Mouse (Mus musculus) MEL (cell line): ENCODE measurements around the gene Naa15. TPM values are rescaled to one million over a fixed set of nuclear protein-coding genes. Genes with fewer than 3 reads are reported as not detected.

Experiments used
- DNase-seq: peaks from one replicate; pipeline ENCODE4 v3.0.0; 2011; ENCODE audit warnings: low read depth, low spot score
- H3K27ac ChIP-seq: 2 replicates; pipeline ENCODE4 v1.5.1; 2012; ENCODE audit warnings: low read depth, mild to moderate bottlenecking, control low read depth, low read length, moderate library complexity; ENCODE audit not compliant: control insufficient read depth
- H3K27me3 ChIP-seq, 2 experiments: fragments of 150-350 bp in 1 of 2; sonication (generic) in 1 of 2; 2 replicates each; pipeline ENCODE4 v1.6.1; 2012; ENCODE audit warnings: low read length in 2 of 2, mild to moderate bottlenecking in 2 of 2, improper control_type of control experiment in 1 of 2, moderate library complexity in 1 of 2; ENCODE audit not compliant: insufficient read depth in 2 of 2, control insufficient read depth in 1 of 2
- H3K36me3 ChIP-seq, 2 experiments: 2 replicates each; pipeline ENCODE4 v1.6.1; 2012 to 2014; ENCODE audit warnings: low read length in 2 of 2, improper control_type of control experiment in 1 of 2, inconsistent platforms in 1 of 2, mild to moderate bottlenecking in 1 of 2; ENCODE audit not compliant: insufficient read depth in 2 of 2, control insufficient read depth in 1 of 2
- H3K4me1 ChIP-seq, 2 experiments: fragments of 150-350 bp in 1 of 2; sonication (generic) in 1 of 2; 2 replicates each; pipeline ENCODE4 v1.6.1; 2012; ENCODE audit warnings: low read length in 2 of 2, improper control_type of control experiment in 1 of 2, mild to moderate bottlenecking in 1 of 2; ENCODE audit not compliant: insufficient read depth in 2 of 2, control insufficient read depth in 1 of 2
- H3K4me3 ChIP-seq, 2 experiments: fragments of 150-350 bp in 1 of 2; sonication (generic) in 1 of 2; 2 replicates each; pipeline ENCODE4 v1.5.1; 2012; ENCODE audit warnings: low read depth in 2 of 2, low read length in 2 of 2, mild to moderate bottlenecking in 2 of 2, moderate library complexity in 2 of 2, control low read depth in 1 of 2, improper control_type of control experiment in 1 of 2; ENCODE audit not compliant: control insufficient read depth in 1 of 2, insufficient read depth in 1 of 2
- H3K79me2 ChIP-seq: 2 replicates; pipeline ENCODE4 v1.6.1; 2012; ENCODE audit warnings: mild to moderate bottlenecking, low read length, moderate library complexity; ENCODE audit not compliant: control insufficient read depth, poor library complexity, insufficient read depth
- H3K9ac ChIP-seq: 2 replicates; pipeline ENCODE4 v1.6.1; 2012; ENCODE audit warnings: low read depth, mild to moderate bottlenecking, control low read depth, low read length, moderate library complexity; ENCODE audit not compliant: control insufficient read depth, poor library complexity, severe bottlenecking
- H3K9me3 ChIP-seq: fragments of 150-350 bp; sonication (generic); replicated peaks from 2 replicates; pipeline ENCODE4 v1.6.1; 2012; ENCODE audit warnings: mild to moderate bottlenecking, low read length, improper control_type of control experiment, moderate library complexity; ENCODE audit not compliant: insufficient read depth
- CHD2 ChIP-seq: IDR thresholded peaks from 2 replicates; pipeline ENCODE4 v1.6.1; 2011; ENCODE audit warnings: low read length, improper control_type of control experiment
- CTCF ChIP-seq, 3 experiments: IDR thresholded peaks in 2 of 3; conservative IDR thresholded peaks in 1 of 3; 2 replicates each; pipeline ENCODE4 v1.5.1; 2011 to 2012; ENCODE audit warnings: low read length in 3 of 3, low read depth in 2 of 3, mild to moderate bottlenecking in 2 of 3, improper control_type of control experiment in 1 of 3, inconsistent platforms in 1 of 3, mixed read lengths in 1 of 3, moderate library complexity in 1 of 3; ENCODE audit not compliant: control insufficient read depth in 1 of 3, insufficient read depth in 1 of 3, poor library complexity in 1 of 3, severe bottlenecking in 1 of 3
- ELF1 ChIP-seq: IDR thresholded peaks from 2 replicates; pipeline ENCODE4 v1.6.1; 2014; ENCODE audit warnings: low read depth, mild to moderate bottlenecking, inconsistent platforms, low read length, improper control_type of control experiment, moderate library complexity
- EP300 ChIP-seq, 2 experiments: IDR thresholded peaks; 2 replicates each; pipeline ENCODE4 v1.6.1; 2011; ENCODE audit warnings: improper control_type of control experiment in 2 of 2, low read length in 2 of 2, low read depth in 1 of 2, mild to moderate bottlenecking in 1 of 2
- HCFC1 ChIP-seq: IDR thresholded peaks from 2 replicates; pipeline ENCODE4 v1.6.1; 2012; ENCODE audit warnings: low read depth, mild to moderate bottlenecking, inconsistent platforms, low read length, improper control_type of control experiment, moderate library complexity
- JUND ChIP-seq: IDR thresholded peaks from 2 replicates; pipeline ENCODE4 v1.6.1; 2011; ENCODE audit warnings: low read depth, mild to moderate bottlenecking, improper control_type of control experiment, low read length
- KAT2A ChIP-seq: conservative IDR thresholded peaks from 2 replicates; pipeline ENCODE4 v1.6.1; 2012; ENCODE audit warnings: low read depth, low read length, improper control_type of control experiment, inconsistent platforms
- MAFK ChIP-seq: IDR thresholded peaks from 2 replicates; pipeline ENCODE4 v1.6.1; 2011; ENCODE audit warnings: low read depth, mild to moderate bottlenecking, low read length, improper control_type of control experiment, borderline replicate concordance
- MAZ ChIP-seq: IDR thresholded peaks from 2 replicates; pipeline ENCODE4 v1.6.1; 2012; ENCODE audit warnings: low read depth, mild to moderate bottlenecking, inconsistent platforms, low read length, improper control_type of control experiment
- MYB ChIP-seq: IDR thresholded peaks from 2 replicates; pipeline ENCODE4 v1.6.1; 2011; ENCODE audit warnings: mild to moderate bottlenecking, low read depth, low read length, improper control_type of control experiment
- NELFE ChIP-seq: IDR thresholded peaks from 2 replicates; pipeline ENCODE4 v1.6.1; 2011; ENCODE audit warnings: low read depth, low read length, improper control_type of control experiment
- POLR2AphosphoS2 ChIP-seq: IDR thresholded peaks from 2 replicates; pipeline ENCODE4 v1.6.1; 2011; ENCODE audit warnings: low read length, improper control_type of control experiment
- RAD21 ChIP-seq: IDR thresholded peaks from 2 replicates; pipeline ENCODE4 v1.6.1; 2011; ENCODE audit warnings: mild to moderate bottlenecking, low read depth, low read length, improper control_type of control experiment
- RCOR1 ChIP-seq: IDR thresholded peaks from 2 replicates; pipeline ENCODE4 v1.6.1; 2012; ENCODE audit warnings: low read depth, mild to moderate bottlenecking, inconsistent platforms, low read length, improper control_type of control experiment
- TCF12 ChIP-seq: IDR thresholded peaks from 2 replicates; pipeline ENCODE4 v1.6.1; 2014; ENCODE audit warnings: low read depth, mild to moderate bottlenecking, inconsistent platforms, low read length, improper control_type of control experiment, moderate library complexity
- USF1 ChIP-seq: IDR thresholded peaks from 2 replicates; pipeline ENCODE4 v1.6.1; 2014; ENCODE audit warnings: low read depth, mild to moderate bottlenecking, inconsistent platforms, low read length, improper control_type of control experiment, moderate library complexity
- ZKSCAN1 ChIP-seq: IDR thresholded peaks from 2 replicates; pipeline ENCODE4 v1.6.1; 2012; ENCODE audit warnings: low read depth, mild to moderate bottlenecking, inconsistent platforms, low read length, improper control_type of control experiment, moderate library complexity
- polyA plus RNA-seq, 2 experiments: library from polyadenylated mRNA; stranded (reverse) in 1 of 2; unstranded in 1 of 2; fragments of >175 nt in 1 of 2; fragments of >200 nt in 1 of 2; gene quantifications; 2 replicates each; pipeline versions ENCODE4 v1.2.1 to v1.2.4; 2012; ENCODE audit warnings: low replicate concordance in 2 of 2, low read depth in 1 of 2; ENCODE audit not compliant: insufficient read length in 2 of 2, insufficient read depth in 1 of 2, missing spikeins in 1 of 2
- total RNA-seq: library from RNA; depleted of rRNA; stranded (reverse); fragments of 300-350 nt; gene quantifications from 2 replicates; pipeline ENCODE4 v1.2.3, GENCODE M21; 2012

Gene Naa15
- total and polyA plus RNA-seq, 3 experiments, result 36.6 to 558 (median 61.6) TPM

DNA sequence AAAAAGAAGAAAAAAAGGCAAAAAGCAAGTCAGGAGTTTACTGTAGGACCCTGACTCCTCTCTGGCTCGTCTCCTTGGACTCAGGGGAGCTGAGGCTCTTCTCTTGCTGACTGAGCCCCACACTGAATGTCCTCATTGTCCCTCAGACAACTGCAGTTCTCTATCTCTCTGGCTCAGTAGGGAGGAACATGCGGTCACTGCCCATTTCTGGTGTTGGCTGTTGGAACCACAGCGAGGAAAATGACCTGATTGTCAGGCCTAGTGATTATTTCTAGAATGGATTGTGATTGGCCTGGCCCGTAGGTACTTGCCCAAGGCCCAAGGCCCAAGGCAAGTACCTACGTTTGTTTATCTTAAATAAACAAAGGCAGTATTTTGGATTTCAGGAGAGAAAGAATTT lies 83.7 kb downstream of the Naa15 start:
- Histone ChIP-seq H3K79me2 (no peaks in the 10 kb centered on the region), H3K4me1 (no peaks in the 10 kb centered on the region), H3K27ac (no peak overlapping the region), H3K27me3 (no peaks in the 10 kb centered on the region; a peak in 1 of 4 replicates), H3K4me3 (no peak overlapping the region), H3K9me3 (no peaks in the 10 kb centered on the region), H3K36me3 (peaks cover 0 to 4% of the 10 kb centered on the region in 2 experiments; a peak in 2 of 4 replicates), H3K9ac (no peak overlapping the region)
- no peak for DNase-seq
- TF ChIP-seq CHD2 (no peak), MYB (no peak), HCFC1 (no peak), TCF12 (no peak), ELF1 (no peak), MAFK (no peak), ZKSCAN1 (no peak), MAZ (no peak), USF1 (no peak), EP300 (IDR thresholded peaks at IDR 0.05; ENCODE audit: low read depth in 1 of 2, low read length in 2 of 2) (no peak), NELFE (no peak), RAD21 (no peak), KAT2A (no peak), CTCF (IDR thresholded peaks at IDR 0.05 in 2 of 3, conservative IDR thresholded peaks at IDR 0.05 in 1 of 3; ENCODE audit: control insufficient read depth in 1 of 3, insufficient read depth in 1 of 3, low read depth in 2 of 3, low read length in 3 of 3, poor library complexity in 1 of 3, severe bottlenecking in 1 of 3) (no peak), POLR2AphosphoS2 (no peak)

DNA sequence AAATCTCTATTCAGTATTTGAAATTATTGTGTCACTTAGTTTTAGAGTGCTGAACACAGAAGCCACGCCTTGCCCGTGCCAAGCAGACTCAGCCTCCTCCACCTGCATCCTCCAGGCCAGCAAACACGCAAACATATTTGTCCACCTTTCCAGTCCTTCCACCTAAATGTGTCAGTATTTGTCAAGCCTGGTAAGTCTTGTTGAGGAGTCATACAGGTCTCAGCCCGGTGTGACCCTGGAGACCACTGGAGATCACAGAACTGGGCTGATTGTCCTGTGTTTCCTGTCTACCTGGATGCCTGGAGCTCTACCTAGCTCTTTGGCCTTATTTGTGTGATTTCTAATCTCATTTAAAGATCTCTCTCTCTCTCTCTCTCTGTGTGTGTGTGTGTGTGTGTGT lies 84.9 kb downstream of the Naa15 start:
- Histone ChIP-seq H3K9ac (no peak overlapping the region), H3K36me3 (peaks cover 0 to 4% of the 10 kb centered on the region in 2 experiments; a peak in 2 of 4 replicates), H3K4me3 (no peak overlapping the region), H3K4me1 (no peaks in the 10 kb centered on the region), H3K27ac (no peak overlapping the region), H3K9me3 (no peaks in the 10 kb centered on the region), H3K27me3 (no peaks in the 10 kb centered on the region; a peak in 1 of 4 replicates), H3K79me2 (no peaks in the 10 kb centered on the region)
- no peak for TF ChIP-seq RCOR1
- no peak for TF ChIP-seq MYB
- TF ChIP-seq POLR2AphosphoS2, result no peak
- TF ChIP-seq JUND, result no peak
- no peak for DNase-seq
